Mouse (Mus musculus) ZHBTc4 (cell line): ENCODE data around the gene Gatb.

Experiments used
- DNase-seq: peaks from one replicate; pipeline ENCODE4 v3.0.0-alpha.2; 2011; ENCODE audit warnings: low read depth, low spot score

Gene Gatb

DNA sequence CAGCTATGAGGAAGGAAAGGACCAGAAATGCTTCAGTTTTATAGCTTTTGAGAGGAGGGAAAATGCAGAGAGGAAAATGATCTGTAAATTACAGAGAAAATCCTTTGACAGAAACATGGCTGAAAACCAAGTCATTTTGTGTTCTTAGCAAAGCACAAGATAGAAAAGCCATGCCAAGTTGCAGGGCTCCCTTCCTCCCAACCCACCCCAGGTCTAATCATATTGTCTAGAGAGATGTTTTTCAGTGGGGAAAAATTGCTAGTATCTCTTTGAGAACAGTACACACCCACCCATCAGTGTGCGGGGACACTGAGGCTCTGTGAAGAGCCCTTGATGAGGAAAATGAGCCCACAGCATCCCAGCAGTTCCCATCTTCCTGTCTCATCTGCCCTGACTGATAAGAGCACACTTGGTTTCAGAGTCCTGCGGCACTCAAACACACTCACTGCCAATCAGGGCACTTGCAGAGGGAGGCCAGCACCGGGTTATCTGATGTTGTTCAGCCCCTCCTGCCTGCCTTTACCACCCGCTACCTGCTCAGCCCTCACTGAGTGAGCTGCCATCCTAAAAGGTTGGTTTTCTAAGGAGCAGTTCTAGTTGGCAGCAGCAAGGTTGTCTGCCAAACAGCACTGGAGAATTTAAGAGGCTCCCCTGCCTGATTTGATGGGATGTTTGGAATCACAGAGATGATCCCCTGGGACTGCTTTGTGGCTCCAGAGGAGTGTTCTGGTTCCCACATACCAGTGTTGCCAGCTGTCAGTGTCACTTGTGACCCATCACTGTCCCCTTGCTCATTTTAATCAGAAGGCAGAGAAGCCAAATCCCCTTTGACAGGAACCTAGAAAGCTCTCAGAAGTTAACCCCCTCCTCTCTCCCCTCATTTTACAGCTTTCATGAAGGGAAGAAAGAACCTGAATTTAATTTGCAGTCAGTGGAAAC is 79.1 kb downstream of the Gatb start:
- DNase-seq: no peak

- no peak for DNase-seq
Measured at GRCm38 (mm10) chr3:85655538-85655937, 81.6 kb downstream of the Gatb start.

DNA sequence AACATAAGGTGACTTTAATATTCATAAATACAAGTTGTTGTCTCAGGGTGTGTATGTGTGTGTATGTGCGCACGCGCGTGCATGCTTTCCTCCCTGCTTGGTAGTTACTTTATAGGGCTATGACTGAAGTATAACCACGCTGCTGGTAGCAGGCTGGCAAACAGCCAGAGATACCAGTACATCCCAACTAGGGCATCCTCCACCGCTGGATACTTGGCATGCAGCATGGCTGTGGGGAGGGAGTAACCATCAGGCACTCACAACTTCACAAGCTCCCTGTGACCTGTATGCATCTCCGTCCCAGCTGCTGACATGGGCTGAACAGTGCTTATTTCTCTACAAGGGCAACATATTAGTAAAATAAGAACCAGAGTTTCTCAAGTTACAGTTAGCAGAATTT is 85.8 kb downstream of the Gatb start:
- DNase-seq: no peak

DNA sequence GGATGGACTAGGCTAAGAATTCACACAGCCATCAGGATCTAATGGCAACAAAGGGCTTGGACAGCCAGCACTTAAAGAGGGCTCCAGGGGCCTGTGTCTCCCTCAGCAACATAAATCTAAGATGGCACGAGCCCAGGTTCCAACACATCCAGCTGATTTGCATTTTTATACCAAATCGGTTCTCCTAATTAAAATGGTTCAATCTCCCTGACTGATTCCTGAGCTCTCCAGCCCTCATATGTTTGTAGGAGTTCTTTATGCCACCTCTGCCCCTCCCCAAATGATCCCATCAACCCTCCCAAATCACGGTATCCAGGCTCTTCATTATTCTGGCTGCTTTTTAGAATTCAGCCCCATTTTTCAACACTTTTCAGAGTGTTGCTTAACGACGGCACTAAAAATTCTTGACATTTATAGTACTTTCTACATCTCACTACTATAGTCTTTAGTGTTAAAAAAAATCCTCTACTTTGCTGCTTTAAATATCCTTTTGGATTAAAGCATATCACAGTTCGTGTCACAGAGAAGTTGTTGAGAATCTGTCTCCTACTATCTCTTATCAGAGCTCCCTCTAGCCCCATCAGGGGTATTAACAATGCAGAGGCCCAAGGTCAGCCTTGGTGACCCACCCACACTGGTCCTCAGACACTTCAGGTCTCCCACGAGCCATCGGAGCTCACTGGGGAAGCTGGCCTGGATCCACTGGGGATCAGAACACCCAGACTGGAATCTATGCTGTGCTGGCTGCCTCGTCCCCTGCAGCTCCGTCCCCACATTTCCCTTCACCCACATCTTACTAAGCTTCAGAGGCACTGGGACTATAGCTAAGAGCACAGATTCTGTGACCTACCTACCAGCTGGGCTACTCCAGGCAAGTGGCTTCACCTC is 88.3 kb downstream of the Gatb start:
- no peak for DNase-seq

GRCm38 (mm10) chr3:85663826-85664225 is 89.9 kb downstream of the Gatb start:
- no peak for DNase-seq

GRCm38 (mm10) chr3:85664591-85665171 is 90.8 kb downstream of the Gatb start:
- DNase-seq: no peak

- DNase-seq: no peak
Measured at GRCm38 (mm10) chr3:85666166-85666565, 92.2 kb downstream of the Gatb start.

- no peak for DNase-seq
Measured at GRCm38 (mm10) chr3:85666736-85667135, 92.8 kb downstream of the Gatb start.

- no peak for DNase-seq
Measured at GRCm38 (mm10) chr3:85667683-85668082, 93.8 kb downstream of the Gatb start.

- DNase-seq: no peak
Measured at GRCm38 (mm10) chr3:85669844-85670243, 95.9 kb downstream of the Gatb start.

GRCm38 (mm10) chr3:85677133-85677532 is 103.2 kb downstream of the Gatb start:
- no peak for DNase-seq

GRCm38 (mm10) chr3:85677952-85678351 is 104.0 kb downstream of the Gatb start:
- DNase-seq: no peak

DNA sequence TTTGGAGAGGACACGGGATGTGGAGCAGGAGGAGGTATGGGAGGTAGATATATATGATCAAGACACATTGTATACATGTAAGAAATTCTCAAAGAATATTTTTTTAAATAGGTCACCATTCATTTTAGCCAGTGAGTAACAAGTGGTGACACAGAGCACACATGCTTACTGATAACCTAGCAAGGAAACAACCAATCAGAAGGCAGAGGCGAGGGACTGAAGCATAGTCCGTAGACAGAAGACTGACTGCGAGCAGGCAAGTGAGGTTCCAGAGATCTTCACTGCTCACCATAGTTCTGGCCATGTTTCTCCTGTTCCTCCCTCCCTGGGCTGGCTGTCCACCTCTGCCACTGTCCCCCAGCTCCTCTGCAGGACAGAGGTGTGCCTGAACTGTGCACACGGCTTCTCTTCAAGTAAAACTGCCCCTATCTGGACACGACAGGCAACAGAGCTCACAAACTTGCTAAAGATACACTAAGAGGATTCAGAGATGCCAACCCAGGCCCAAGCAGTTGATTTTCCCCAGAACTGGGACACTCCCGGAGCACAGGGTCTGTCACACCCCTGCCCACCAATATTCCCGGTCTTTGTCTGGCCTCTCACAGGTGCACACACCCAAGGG is 105.5 kb downstream of the Gatb start:
- DNase-seq: no peak

- no peak for DNase-seq
Measured at GRCm38 (mm10) chr3:85679960-85680359, 106.0 kb downstream of the Gatb start.

DNA sequence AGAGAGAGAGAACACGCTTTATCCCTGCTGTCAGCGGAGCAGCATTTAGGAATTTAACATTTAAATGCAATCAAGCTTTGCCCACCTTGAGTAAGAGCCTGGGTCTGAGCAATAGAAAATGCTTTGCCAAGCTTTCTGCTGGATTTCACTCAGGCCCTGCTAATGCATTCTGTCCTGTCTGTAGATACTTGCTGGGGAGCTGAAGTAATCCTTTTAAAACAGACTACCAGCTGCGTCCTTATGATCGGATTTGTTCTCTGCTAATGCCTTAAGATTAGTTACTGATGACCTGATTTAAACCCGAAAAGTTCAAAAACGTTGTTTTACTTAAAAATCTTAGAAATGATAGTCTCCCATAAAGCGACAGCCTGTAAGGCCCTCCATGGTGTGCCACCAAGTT is 107.2 kb downstream of the Gatb start:
- DNase-seq: no peak

DNA sequence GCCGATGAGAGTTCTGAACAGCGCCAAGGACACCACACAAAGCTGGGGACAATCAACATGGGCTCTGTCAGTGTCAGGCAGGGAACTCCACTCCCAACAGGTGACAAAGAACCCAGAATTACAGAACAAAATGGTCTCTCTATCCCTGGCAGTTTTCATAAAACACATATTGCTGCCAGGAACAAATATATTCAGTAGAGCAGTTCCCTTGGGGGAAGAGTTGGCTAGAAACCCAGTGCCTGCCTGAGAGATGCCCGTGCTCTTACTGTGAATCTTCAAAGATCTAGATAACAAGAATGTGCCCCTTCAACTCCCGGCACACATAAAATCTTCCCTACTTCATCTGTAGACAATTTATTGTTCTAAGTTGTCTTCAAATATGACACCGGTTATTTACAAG is 109.7 kb downstream of the Gatb start:
- DNase-seq: no peak

GRCm38 (mm10) chr3:85685271-85685670 is 111.4 kb downstream of the Gatb start:
- no peak for DNase-seq

GRCm38 (mm10) chr3:85688341-85688740 is 114.4 kb downstream of the Gatb start:
- no peak for DNase-seq

- DNase-seq: no peak
Measured at GRCm38 (mm10) chr3:85691134-85691533, 117.2 kb downstream of the Gatb start.

- no peak for DNase-seq
Measured at GRCm38 (mm10) chr3:85693013-85693412, 119.1 kb downstream of the Gatb start.

DNA sequence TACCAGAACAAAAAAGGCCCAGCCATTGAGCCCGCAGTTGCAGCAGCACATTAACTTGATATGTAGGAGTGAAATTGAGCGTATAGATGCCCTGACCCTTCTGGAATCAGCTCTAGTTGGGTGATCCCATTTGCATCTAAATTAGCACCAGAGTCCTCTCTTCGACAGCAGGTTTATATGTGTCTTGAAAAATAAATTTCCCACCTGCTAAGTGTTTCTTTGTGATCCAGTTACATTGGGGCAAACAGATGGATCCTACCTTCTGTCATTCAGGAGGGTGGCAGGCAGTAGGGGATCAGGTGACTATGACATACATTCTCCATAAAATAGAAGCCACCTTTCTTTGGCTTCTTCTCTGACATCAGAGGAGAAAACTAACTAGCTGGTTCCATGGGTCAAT is 121.1 kb downstream of the Gatb start:
- no peak for DNase-seq

DNA sequence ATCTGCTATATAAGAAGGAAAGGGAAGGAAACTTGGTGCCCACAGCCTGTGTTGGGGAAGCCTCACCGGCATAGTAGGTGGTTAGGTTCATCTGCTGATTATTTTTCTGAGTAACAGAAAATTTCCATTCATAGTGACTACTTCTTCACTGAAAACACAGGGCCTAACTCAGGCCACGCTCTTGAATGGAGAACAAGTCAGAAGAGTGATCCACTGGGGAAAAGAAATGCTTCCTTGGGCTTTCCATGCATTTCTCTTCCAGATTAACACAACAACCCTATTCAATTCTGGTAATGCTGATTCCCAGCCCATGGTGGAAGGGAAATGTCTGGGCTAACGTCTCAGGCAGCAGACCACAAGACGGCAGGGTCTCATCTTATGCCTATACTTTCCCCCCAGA is 124.6 kb downstream of the Gatb start:
- no peak for DNase-seq
